Mouse (Mus musculus): ENCODE results near the gene Ptger1.

The Ptger1 gene

DNA sequence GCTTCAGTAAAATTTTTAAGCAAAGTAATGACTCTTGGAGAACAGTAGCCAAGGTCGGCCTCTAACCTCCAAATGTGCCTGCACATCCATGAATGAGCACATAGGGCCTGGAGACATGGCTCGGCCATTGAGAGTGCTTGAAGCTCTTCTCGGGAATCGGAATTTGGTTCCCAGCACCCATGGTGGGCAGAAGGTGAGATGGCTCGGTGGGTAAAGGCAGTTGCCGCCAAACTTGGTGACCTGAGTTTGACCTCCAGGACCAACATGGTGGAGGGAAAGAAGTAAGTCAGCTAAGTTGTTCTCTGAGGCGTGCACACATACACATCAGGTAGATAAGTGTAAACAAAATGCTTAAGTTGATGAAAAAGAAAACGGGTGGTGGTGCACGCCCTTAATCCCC is 10.4 kb upstream of the Ptger1 start:
- DNase-seq (ENCODE audit: low spot score in 2 of 2): no peak

DNA sequence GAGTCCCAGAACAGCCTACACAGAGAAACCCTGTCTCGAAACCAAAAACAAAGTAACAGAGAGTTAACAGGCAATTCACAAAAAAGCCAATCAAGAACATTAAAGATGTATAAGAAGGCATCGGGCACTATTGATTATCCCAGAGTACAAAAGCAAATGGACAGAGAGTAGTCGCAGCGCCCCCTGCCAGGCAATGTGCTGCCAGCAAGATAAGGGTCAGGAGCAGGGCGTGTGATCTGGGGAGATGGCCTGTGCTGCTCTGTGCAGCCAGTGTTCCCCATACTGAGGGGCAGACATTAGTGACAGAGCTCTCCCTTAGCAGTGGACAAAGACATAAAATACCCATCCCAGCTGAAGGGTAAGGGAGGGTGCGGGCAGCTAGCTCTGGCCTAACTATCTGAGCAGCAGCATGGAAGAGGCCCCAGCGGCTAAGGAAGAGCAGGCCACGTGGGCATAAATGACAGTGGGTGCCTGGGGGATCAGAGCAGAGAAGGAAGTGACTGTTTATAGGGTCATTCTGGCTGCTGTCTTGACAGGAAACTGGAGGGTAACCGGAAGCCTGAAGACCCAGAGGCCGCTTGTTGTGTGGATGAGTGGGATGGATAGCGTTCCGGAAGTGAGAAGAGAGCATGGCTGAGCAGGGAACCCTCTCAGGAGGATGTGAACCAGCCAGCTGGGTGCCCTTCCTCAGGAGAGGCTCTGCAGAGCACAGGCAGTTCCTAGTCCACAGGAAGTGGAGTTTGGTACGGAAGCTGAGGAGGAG is 9.8 kb upstream of the Ptger1 start:
- DNase-seq (ENCODE audit: low spot score in 2 of 2): no peak

DNA sequence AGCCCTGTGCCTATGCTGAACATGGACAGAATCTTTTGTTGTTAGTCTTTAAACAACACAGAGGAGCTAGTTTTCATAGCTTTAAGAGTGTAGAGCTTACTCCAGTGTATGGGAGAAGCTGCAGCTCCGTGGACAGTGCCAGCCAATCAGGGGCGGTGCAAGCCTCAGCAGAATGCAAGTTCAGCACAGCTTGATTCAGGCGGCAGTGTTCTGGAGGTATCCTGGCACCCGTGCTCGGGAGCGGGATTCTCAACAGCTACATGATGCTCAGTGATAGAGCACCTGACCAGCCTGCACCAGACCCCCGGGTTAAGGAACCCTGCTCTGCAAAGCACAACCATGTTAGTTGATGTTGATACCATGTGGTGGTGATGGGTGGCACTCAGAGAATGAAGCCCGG is 5.9 kb upstream of the Ptger1 start:
- DNase-seq (ENCODE audit: low spot score in 2 of 2): no peak

DNA sequence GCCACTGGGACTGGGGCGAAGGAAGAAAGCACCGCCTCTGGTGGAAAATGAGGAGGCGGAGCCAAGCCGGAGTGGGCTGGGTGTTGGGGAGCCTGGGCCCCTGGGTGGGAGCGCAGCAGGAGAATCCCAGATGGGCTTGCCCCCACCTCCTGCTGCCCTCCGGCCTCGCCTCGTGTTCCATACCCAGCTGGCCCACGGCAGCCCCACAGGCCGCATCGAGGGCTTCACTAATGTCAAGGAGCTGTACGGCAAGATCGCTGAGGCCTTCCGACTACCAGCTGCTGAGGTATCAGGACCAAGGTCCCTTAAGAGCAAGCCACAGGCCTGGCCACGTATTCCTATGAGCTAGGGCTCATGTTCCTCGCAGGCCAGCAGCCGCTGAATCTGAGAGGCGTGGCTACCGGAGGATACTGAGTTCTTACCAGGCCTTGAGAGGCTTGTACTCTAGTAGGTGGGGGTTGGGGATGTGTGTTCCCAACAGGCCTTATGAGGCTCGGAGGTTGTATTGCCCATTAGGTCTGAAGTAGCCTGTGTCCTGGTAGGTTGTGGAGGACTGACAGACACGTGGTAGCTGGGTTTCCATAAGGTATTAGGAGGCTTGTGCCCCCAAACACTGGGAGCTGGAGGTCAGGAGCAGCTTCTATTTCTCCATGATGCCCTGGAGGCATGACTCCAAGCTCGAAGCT is 5.3 kb upstream of the Ptger1 start:
- DNase-seq (ENCODE audit: low spot score in 2 of 2): no peak

DNA sequence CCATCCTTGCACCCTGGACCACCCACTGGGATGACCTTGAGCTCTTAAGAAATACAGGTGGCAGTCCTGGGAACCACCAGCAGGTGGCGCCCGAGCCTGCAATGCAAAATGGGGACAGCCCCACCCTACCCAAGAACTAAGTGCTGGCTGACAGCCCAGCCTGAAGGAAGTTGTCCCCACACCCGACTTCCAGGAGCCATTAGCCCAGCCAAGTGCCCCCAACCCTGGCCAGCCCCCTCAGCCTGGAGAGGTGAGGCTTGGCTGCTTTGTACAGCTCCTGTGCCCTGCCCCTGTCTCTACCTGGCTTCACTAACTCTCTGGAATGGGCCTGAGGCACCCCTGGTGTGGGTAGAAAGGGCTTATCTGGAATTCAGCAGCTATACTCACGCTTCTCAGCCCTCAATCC is 4.1 kb upstream of the Ptger1 start:
- DNase-seq (ENCODE audit: low spot score in 2 of 2): peak; percentile 83 to 85

DNA sequence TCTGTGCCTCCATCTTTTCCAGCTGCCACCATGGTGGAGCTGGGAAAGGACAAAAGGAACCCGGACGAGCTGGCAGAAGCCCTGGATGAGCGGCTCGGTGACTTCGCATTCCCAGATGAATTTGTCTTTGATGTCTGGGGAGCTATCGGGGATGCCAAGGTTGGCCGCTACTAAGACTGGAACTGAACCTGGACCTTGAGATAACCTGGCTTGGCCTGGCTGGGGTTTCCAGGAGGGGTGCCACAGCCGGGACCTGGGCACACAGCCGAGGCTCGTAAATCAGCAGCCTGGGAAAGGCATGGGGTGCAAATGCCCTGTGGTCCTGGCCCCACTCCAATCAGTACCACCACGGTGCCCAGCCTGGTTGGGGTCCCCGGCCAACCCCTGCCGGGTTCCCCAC is 2.4 kb upstream of the Ptger1 start:
- no peak for DNase-seq (ENCODE audit: low spot score in 2 of 2)

DNA sequence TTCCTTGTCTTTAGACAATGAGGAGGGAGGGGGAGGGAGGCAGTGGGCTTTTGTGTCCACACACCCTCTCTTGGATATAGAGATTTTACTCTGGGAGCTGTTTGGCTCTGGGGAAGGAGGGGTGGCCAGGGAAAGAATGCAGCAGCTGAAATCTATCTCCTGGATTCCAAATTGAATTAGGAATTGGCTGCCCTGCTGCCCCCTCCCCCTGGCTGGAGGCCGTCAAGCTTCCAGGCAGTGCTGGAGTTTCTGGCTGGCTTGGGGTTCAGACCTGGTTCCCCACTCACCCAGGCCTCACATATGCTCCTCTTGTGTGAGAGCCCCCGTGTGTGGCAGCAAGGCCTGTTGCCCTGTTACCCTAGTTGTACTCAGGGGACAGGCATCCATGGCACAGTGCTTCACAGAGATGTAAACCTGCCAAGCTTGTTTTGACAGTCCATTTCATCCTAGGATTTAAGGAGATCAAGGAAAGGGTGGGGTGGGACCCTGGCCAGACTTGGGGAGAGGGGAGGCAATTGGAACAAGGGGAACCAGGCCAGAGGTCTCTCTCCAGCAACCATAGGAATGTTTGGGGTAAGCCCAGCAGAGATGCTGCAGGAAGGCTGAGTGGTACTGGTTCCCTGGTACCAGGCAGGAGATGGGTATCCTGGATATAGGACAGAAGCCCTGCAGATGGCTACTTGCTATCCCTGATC is 1.4 kb upstream of the Ptger1 start:
- DNase-seq (ENCODE audit: low spot score in 2 of 2): no peak

DNA sequence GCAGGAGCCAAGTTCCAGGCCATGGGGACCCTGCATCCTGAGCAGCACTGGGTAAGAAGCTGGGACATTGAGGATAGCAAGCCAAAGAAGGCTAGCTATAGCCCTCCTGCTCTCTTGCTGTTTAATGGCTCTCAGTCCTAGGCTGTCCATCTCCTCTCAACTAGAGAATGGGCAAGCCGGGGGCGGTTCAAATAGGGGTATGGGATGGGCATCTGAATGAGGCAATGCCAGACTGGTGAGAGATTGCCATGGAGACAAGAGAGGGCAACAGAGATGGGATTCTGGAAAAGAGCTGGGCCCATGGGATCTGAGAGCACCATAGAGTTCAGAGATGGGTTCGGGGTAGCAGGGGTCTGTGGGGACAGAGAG is 372 bp downstream of the Ptger1 start:
- DNase-seq (ENCODE audit: low spot score in 2 of 2): no peak

DNA sequence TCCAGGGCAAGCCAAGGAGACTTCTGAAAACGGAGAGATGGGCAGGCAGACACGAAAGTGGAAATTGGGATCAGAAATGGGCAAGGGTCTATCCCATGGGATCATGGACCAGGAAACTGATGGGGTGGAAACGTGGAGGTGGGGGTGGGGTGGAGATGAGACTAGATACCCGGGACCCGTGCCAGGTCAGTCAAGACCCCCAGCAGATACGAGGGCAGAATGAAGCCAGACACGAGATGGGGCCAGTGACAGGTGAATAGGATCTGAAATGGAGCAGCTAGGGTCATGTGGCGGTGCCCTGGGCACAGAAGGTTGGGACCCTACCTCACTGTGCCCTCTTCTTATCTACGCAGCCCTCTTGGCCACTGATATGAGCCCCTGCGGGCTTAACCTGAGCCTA is 1.0 kb downstream of the Ptger1 start:
- no peak for DNase-seq (ENCODE audit: low spot score in 2 of 2)

DNA sequence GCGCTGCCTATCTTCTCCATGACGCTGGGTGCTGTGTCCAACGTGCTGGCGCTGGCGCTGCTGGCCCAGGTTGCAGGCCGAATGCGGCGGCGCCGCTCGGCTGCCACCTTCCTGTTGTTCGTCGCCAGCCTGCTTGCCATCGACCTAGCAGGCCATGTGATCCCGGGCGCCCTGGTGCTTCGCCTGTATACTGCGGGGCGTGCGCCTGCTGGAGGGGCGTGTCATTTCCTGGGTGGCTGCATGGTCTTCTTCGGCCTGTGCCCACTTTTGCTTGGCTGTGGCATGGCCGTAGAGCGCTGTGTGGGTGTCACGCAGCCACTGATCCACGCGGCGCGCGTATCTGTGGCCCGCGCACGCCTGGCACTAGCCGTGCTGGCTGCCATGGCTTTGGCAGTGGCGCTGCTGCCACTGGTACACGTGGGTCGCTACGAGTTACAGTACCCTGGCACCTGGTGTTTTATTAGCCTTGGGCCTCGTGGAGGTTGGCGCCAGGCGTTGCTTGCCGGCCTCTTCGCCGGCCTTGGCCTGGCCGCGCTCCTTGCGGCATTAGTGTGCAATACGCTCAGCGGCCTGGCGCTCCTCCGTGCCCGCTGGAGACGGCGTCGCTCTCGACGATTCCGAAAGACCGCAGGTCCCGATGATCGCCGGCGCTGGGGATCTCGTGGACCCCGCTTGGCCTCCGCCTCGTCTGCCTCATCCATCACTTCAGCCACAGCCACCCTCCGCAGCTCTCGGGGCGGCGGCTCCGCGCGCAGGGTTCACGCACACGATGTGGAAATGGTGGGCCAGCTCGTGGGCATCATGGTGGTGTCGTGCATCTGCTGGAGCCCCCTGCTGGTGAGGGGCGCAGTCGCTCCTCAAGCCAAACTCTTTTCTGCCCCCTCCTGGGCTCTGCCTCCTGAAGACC is 1.8 kb downstream of the Ptger1 start:
- DNase-seq (ENCODE audit: low spot score in 2 of 2): no peak

DNA sequence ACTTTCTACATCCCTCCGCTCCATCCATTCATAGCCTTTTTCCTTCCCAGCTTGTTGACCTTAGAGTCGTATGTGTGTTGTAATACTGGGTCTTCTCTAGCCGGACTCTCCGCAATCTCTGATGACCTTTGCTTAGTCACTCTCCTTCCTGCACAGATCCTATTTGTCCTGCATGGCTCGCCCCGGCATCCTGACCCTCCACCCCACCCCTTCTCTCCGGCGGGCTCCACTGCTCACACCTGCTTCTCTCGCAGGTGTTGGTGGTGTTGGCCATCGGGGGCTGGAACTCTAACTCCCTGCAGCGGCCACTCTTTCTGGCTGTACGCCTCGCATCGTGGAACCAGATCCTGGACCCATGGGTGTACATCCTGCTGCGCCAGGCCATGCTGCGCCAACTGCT is 2.5 kb downstream of the Ptger1 start:
- no peak for DNase-seq (ENCODE audit: low spot score in 2 of 2)

DNA sequence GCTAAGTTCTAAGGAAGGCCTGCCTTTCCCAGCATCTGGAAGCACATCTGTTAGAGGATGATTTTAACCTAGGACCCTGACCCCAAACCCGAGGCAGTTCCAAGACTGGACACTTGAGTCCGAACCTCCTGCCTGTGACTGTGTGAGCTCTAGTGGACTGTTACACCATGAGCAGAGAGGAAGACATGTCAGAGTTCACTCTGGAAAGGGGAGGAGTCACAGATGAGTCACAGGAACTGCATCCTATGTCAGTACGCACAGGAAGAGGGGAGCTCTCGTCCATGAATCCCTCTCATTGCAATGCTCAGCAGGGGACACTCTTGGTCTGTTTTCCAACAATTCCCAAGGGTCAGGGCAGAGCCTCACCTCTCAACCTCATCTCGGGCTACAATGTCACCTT is 6.5 kb downstream of the Ptger1 start:
- DNase-seq (ENCODE audit: low spot score in 2 of 2): no peak

DNA sequence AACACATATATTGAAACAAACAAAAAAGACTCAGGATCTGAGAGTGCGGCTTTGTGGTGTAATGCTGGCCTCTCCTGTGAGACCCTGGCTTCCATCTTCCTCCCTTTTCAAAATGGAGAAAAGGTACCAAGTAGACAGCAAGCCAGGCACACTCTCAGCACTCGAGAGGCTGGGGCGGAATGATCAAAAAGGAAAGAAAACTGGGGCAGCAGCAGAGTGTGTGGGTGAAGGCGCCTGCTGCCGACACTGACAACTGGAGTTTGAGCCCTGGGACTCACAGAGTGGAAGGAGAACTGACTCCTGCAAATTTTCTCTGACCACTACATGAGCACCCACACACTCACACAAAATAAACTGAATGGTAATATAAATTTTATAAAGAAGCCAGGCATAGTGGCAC is 8.0 kb downstream of the Ptger1 start:
- DNase-seq (ENCODE audit: low spot score in 2 of 2): peak in 1 of 2 experiments; percentile 75

DNA sequence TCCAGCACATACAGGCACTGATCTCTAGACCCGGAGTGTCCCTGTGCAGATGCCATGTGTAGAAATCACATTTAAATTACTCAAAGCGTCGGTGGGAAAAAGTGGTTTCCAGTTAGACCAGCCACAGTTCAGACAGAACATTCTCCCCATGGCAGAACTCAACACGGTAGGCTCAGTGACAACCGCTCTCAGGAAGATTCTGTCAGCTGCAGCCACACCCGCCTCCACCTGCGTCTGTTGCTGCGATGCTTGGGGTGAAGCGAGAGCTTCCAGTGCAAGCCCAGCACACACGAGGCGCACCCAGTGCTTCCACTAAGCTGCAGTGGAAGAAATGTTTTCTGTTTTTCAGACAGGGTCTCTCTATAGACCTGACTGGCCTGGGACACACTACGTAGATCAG is 13.4 kb downstream of the Ptger1 start:
- peak in 1 of 2 experiments; percentile 78 for DNase-seq (ENCODE audit: low spot score in 2 of 2)

DNA sequence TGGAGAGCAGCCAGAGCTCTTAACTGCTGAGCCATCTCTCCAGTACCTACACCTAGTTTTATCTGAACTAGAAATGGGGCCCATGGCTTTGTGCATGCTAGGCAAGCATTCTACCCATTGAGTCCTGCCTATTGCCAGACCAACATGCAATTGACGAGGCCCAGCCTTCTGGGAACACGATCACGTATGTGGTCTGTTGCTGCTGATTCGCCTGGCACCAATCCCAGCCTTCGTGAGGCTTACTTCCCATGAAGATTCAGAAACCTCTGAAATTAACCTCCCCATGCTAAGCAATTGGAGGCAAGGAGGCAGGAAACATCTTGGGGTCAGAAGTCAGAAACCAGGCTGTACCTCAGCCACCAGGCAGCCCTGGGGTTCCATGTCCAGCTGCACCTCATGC is 14.1 kb downstream of the Ptger1 start:
- DNase-seq (ENCODE audit: low spot score in 2 of 2): no peak

DNA sequence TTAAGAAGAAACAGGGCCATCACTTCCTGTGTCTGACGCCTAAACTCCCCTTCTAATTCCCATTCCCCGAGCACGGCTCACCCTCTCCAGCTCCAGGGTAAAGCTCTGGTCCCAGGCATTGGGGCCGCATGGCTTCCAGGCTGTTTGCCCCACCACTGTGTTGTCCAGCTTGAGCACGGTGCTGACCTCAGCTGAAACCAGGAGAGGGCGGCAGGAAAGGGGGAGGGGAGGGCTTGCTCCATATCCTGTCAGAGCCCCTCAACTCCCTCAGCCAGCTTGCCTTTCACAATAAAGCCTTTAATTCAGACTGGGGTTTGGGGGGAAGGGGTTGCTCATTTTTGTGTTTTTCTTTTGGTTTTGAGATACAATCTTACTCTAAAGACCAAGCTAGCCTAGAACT is 14.6 kb downstream of the Ptger1 start:
- no peak for DNase-seq (ENCODE audit: low spot score in 2 of 2)

DNA sequence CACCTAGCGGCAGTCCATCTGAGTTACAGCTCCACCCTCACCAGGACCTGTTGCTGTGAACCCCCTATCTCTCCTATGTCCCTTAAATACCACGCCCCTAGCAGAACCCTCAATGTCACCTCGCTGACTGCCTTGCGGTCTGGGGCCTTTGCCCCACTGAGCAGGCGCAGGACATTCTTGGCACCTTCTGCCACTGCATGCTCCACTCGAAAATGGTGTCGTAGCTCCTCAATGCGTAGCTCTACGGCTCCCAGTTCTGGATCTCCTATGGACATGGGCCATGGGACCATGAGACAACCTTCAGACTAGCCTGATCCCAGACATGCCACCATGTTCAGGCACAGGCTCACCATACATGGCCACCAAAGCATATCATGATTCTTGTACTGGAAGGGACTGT is 18.0 kb downstream of the Ptger1 start:
- no peak for DNase-seq (ENCODE audit: low spot score in 2 of 2)

DNA sequence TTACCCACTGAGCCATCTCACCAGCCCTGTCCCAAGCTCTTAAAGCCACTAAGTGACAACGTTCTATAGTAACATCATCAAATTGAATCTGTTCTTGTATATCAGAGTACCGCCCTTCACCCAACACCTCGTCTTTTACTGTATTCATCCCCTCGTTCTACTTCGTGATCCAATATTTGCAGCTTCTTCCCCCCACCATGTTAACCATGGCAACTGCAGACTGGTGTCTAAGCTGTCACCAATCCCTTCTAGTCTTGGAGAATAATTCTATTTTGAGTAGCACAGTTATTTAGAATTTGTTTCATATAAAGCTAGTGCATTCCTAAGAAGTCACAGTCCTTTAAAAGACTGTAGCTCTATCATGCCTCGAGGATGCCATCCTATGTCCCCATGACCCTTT is 22.8 kb downstream of the Ptger1 start:
- DNase-seq (ENCODE audit: low spot score in 2 of 2): no peak

DNA sequence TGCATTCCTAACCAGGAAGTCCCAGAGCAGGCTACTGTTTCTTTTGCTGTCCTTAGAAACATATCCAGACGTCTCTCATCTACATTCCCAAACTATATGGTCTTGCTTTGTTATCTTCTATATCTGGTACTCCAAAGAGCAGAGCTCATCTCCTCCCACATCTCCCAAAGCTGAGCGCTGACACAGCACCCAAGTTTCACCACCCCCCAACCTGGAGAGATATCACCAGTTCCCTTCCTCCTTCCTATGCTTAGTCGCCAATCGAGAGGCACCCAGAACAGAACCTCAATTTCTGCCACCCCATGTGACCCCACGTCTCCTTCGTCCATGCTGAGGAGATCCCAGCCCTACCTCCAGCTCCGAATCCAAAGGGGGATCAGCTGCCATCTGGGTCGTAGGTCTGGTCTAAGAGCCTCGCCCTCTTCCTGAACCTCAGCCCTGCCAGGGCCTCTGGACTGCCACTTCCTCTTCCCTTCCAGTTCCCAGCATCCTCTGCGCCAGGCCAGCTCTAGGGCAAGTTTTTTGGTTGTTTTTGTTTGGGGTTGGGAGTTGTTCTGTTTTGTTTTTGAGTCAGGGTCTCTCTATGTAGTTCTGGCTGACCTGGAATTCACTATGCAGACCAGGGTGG is 27.2 kb downstream of the Ptger1 start:
- no peak for DNase-seq (ENCODE audit: low spot score in 2 of 2)

DNA sequence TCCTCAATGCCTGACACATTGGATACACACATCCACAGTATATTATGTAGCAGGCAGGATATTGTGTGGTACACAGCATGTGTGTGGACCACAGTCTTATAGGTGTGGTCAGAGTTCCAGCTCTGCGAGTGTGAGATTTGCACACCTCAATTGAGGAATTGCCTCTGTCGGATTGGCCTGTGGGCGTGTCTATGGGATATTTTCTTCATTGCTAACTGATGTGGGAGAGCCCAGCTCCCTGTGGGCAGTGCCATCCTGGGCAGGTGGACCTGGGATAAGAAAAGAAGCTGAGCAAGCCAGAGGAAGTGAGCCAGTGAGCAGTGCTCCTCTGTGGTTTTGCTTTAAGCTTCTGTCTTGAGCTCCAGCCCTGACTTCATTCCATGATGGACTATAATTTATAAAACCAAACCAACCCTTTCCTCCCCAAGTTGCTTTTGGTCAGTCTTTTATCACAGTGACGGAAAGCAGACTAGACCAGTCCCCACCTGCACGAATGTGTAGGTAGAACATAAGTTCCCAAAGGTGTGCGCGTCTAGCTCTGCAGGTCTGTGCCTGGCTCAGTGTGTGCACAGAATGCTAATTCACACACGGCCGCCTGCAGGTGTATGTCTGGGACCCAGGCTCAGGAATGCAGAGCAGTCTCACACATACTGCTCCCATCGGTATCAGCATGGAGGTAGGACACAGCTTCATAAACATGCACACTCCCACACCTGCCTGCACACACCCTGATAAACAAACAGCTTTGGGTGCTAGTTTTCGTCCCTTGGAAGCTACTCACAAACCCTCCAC is 28.1 kb downstream of the Ptger1 start:
- DNase-seq (ENCODE audit: low spot score in 2 of 2): no peak
